Mouse (Mus musculus): ENCODE measurements around the gene Nt5c2. TPM values are rescaled to one million over a fixed set of nuclear protein-coding genes. Genes with fewer than 3 reads are reported as not detected.

Gene Nt5c2
- polyA plus RNA-seq, 1 experiment from 2014 or later, result 102 TPM

- H3K9ac ChIP-seq, result no peak overlapping the region
- no peaks in the 10 kb centered on the region for H3K27me3 ChIP-seq (replicated peaks)
- H3K4me3 ChIP-seq, result no peak overlapping the region
- no peaks in the 10 kb centered on the region for H3K9me3 ChIP-seq
- no peak for ATAC-seq (ENCODE audit: extremely low read depth, insufficient number of reproducible peaks, low FRiP score, low TSS enrichment)
- H3K4me2 ChIP-seq, result no peak overlapping the region
- H3K36me3 ChIP-seq, result no peaks in the 10 kb centered on the region
- peaks cover 37% of the 10 kb centered on the region for H3K4me1 ChIP-seq
- no peak overlapping the region for H3K27ac ChIP-seq (replicated peaks)
Measured at GRCm38 (mm10) chr19:46963440-46963839, 51.5 kb downstream of the Nt5c2 start.

GRCm38 (mm10) chr19:46962841-46963240 is 52.1 kb downstream of the Nt5c2 start:
- peak overlapping the region; percentile 99; the same call in 1 of the 2 replicates for H3K27ac ChIP-seq (replicated peaks)
- peak overlapping the region; percentile 92 for H3K4me3 ChIP-seq
- peaks cover 41% of the 10 kb centered on the region for H3K4me1 ChIP-seq
- H3K27me3 ChIP-seq (replicated peaks), result no peaks in the 10 kb centered on the region
- H3K9ac ChIP-seq, result peak overlapping the region; percentile 99
- H3K36me3 ChIP-seq, result peaks cover 3% of the 10 kb centered on the region; the same call in 1 of the 2 replicates
- peak overlapping the region; percentile 87 for H3K4me2 ChIP-seq
- no peak for ATAC-seq (ENCODE audit: extremely low read depth, insufficient number of reproducible peaks, low FRiP score, low TSS enrichment)
- 19% methylated on average over 7 of the region's 7 CpGs for WGBS
- no peaks in the 10 kb centered on the region for H3K9me3 ChIP-seq

GRCm38 (mm10) chr19:46962171-46962772 is 52.7 kb downstream of the Nt5c2 start:
- ATAC-seq (ENCODE audit: extremely low read depth, insufficient number of reproducible peaks, low FRiP score, low TSS enrichment), result peak; percentile 88
- H3K9me3 ChIP-seq, result no peaks in the 10 kb centered on the region
- under 1% methylated on average over 31 of the region's 54 CpGs for WGBS

GRCm38 (mm10) chr19:46961652-46962051 is 53.3 kb downstream of the Nt5c2 start:
- ATAC-seq (ENCODE audit: extremely low read depth, insufficient number of reproducible peaks, low FRiP score, low TSS enrichment), result peak; percentile 82
- H3K9me3 ChIP-seq, result no peaks in the 10 kb centered on the region
- no peaks in the 10 kb centered on the region for H3K27me3 ChIP-seq (replicated peaks)
- peak overlapping the region; percentile 99 for H3K9ac ChIP-seq
- H3K4me2 ChIP-seq, result peak overlapping the region; percentile 87
- peaks cover 53% of the 10 kb centered on the region for H3K4me1 ChIP-seq
- peaks cover 6% of the 10 kb centered on the region; the same call in 1 of the 2 replicates for H3K36me3 ChIP-seq
- H3K4me3 ChIP-seq, result peak overlapping the region; percentile 92
- under 1% methylated on average over 34 of the region's 36 CpGs for WGBS
- H3K27ac ChIP-seq (replicated peaks), result peak overlapping the region; percentile 99

More at GRCm38 (mm10) chr19:46962171-46962772, 52.7 kb downstream of the Nt5c2 start:
- H3K9ac ChIP-seq, result peak overlapping the region; percentile 99
- H3K27ac ChIP-seq (replicated peaks), result peak overlapping the region; percentile 99
- H3K4me2 ChIP-seq, result peak overlapping the region; percentile 87
- H3K27me3 ChIP-seq (replicated peaks), result no peaks in the 10 kb centered on the region
- peaks cover 47% of the 10 kb centered on the region for H3K4me1 ChIP-seq
- peak overlapping the region; percentile 92 for H3K4me3 ChIP-seq
- H3K36me3 ChIP-seq, result peaks cover 6% of the 10 kb centered on the region; the same call in 1 of the 2 replicates

GRCm38 (mm10) chr19:46961047-46961651 is 53.8 kb downstream of the Nt5c2 start:
- peaks cover 6% of the 10 kb centered on the region; the same call in 1 of the 2 replicates for H3K36me3 ChIP-seq
- peak overlapping the region; percentile 87 for H3K4me2 ChIP-seq
- no peaks in the 10 kb centered on the region for H3K27me3 ChIP-seq (replicated peaks)
- H3K4me3 ChIP-seq, result peak overlapping the region; percentile 92
- no peak for ATAC-seq (ENCODE audit: extremely low read depth, insufficient number of reproducible peaks, low FRiP score, low TSS enrichment)
- WGBS, result 6% methylated on average over 22 of the region's 22 CpGs
- H3K9ac ChIP-seq, result peak overlapping the region; percentile 99
- peak overlapping the region; percentile 99 for H3K27ac ChIP-seq (replicated peaks)
- H3K4me1 ChIP-seq, result peaks cover 58% of the 10 kb centered on the region
- H3K9me3 ChIP-seq, result no peaks in the 10 kb centered on the region

- H3K27me3 ChIP-seq (replicated peaks), result no peaks in the 10 kb centered on the region
- peak overlapping the region; percentile 92 for H3K4me3 ChIP-seq
- no peaks in the 10 kb centered on the region for H3K9me3 ChIP-seq
- ATAC-seq (ENCODE audit: extremely low read depth, insufficient number of reproducible peaks, low FRiP score, low TSS enrichment), result no peak
- H3K4me1 ChIP-seq, result peaks cover 60% of the 10 kb centered on the region
- peaks cover 7% of the 10 kb centered on the region; the same call in 1 of the 2 replicates for H3K36me3 ChIP-seq
- H3K9ac ChIP-seq, result peak overlapping the region; percentile 99
- peak overlapping the region; percentile 99 for H3K27ac ChIP-seq (replicated peaks)
- peak overlapping the region; percentile 87 for H3K4me2 ChIP-seq
- WGBS, result 63% methylated on average over 13 of the region's 13 CpGs
Measured at GRCm38 (mm10) chr19:46960101-46961046, 54.6 kb downstream of the Nt5c2 start.

GRCm38 (mm10) chr19:46959536-46959935 is 55.4 kb downstream of the Nt5c2 start:
- peaks cover 13% of the 10 kb centered on the region; the same call in 1 of the 2 replicates for H3K36me3 ChIP-seq
- H3K27me3 ChIP-seq (replicated peaks), result no peaks in the 10 kb centered on the region
- no peak for ATAC-seq (ENCODE audit: extremely low read depth, insufficient number of reproducible peaks, low FRiP score, low TSS enrichment)
- H3K4me2 ChIP-seq, result peak overlapping the region; percentile 87
- no peaks in the 10 kb centered on the region for H3K9me3 ChIP-seq
- H3K4me3 ChIP-seq, result peak overlapping the region; percentile 92
- peak overlapping the region; percentile 99 for H3K27ac ChIP-seq (replicated peaks)
- peaks cover 60% of the 10 kb centered on the region for H3K4me1 ChIP-seq
- H3K9ac ChIP-seq, result peak overlapping the region; percentile 99
- 37% methylated on average over 3 of the region's 3 CpGs for WGBS

- H3K27me3 ChIP-seq (replicated peaks), result no peaks in the 10 kb centered on the region
- 75% methylated on average over 3 of the region's 3 CpGs for WGBS
- H3K4me1 ChIP-seq, result peaks cover 64% of the 10 kb centered on the region
- no peak overlapping the region; the same call in 1 of the 2 replicates for H3K4me2 ChIP-seq
- ATAC-seq (ENCODE audit: extremely low read depth, insufficient number of reproducible peaks, low FRiP score, low TSS enrichment), result no peak
- H3K36me3 ChIP-seq, result peaks cover 13% of the 10 kb centered on the region; the same call in 1 of the 2 replicates
- no peak overlapping the region for H3K27ac ChIP-seq (replicated peaks)
- H3K9me3 ChIP-seq, result no peaks in the 10 kb centered on the region
- H3K9ac ChIP-seq, result no peak overlapping the region
- H3K4me3 ChIP-seq, result no peak overlapping the region
Measured at GRCm38 (mm10) chr19:46958566-46958965, 56.4 kb downstream of the Nt5c2 start.

GRCm38 (mm10) chr19:46957971-46958370 is 57.0 kb downstream of the Nt5c2 start:
- Histone ChIP-seq H3K4me1 (peaks cover 68% of the 10 kb centered on the region), H3K4me2 (no peak overlapping the region), H3K36me3 (peaks cover 15% of the 10 kb centered on the region), H3K4me3 (no peak overlapping the region), H3K27me3 (replicated peaks) (no peaks in the 10 kb centered on the region), H3K27ac (replicated peaks) (no peak overlapping the region), H3K9me3 (no peaks in the 10 kb centered on the region), H3K9ac (no peak overlapping the region)
- 69% methylated on average over 4 of the region's 4 CpGs for WGBS
- no peak for ATAC-seq (ENCODE audit: extremely low read depth, insufficient number of reproducible peaks, low FRiP score, low TSS enrichment)

- H3K4me2 ChIP-seq, result no peak overlapping the region
- H3K4me3 ChIP-seq, result no peak overlapping the region
- peaks cover 71% of the 10 kb centered on the region for H3K4me1 ChIP-seq
- peaks cover 22% of the 10 kb centered on the region for H3K36me3 ChIP-seq
- H3K27me3 ChIP-seq (replicated peaks), result no peaks in the 10 kb centered on the region
- 64% methylated on average over 5 of the region's 5 CpGs for WGBS
- no peak overlapping the region for H3K9ac ChIP-seq
- no peak overlapping the region for H3K27ac ChIP-seq (replicated peaks)
- no peak for ATAC-seq (ENCODE audit: extremely low read depth, insufficient number of reproducible peaks, low FRiP score, low TSS enrichment)
- no peaks in the 10 kb centered on the region for H3K9me3 ChIP-seq
Measured at GRCm38 (mm10) chr19:46957001-46957400, 58.0 kb downstream of the Nt5c2 start.

- no peak overlapping the region for H3K9ac ChIP-seq
- H3K4me1 ChIP-seq, result peaks cover 71% of the 10 kb centered on the region
- no peaks in the 10 kb centered on the region for H3K9me3 ChIP-seq
- 47% methylated on average over 2 of the region's 2 CpGs for WGBS
- no peak for ATAC-seq (ENCODE audit: extremely low read depth, insufficient number of reproducible peaks, low FRiP score, low TSS enrichment)
- no peak overlapping the region for H3K4me3 ChIP-seq
- no peak overlapping the region for H3K4me2 ChIP-seq
- H3K27ac ChIP-seq (replicated peaks), result no peak overlapping the region
- H3K36me3 ChIP-seq, result peaks cover 22% of the 10 kb centered on the region
- H3K27me3 ChIP-seq (replicated peaks), result no peaks in the 10 kb centered on the region
Measured at GRCm38 (mm10) chr19:46956410-46956809, 58.5 kb downstream of the Nt5c2 start.
